Mouse (Mus musculus) forebrain, embryonic 10.5 days (tissue): ENCODE results near the gene Rcbtb2. TPM values are rescaled to one million over a fixed set of nuclear protein-coding genes. Genes with fewer than 3 reads are reported as not detected.
A peak's percentile ranks its signal among the peaks of the same experiment; 100 is the strongest.

Experiments used
- DNase-seq: peaks from one replicate; pipeline ENCODE4 v3.0.0-alpha.2; 2017; ENCODE audit warnings: low spot score; ENCODE audit errors: extremely low spot score
- H3K27ac ChIP-seq: fragments of 300-500 bp; sonication (generic); 2 replicates; pipeline ENCODE4 v1.5.1; 2016; ENCODE audit warnings: mild to moderate bottlenecking
- H3K27me3 ChIP-seq: fragments of 300-500 bp; sonication (generic); 2 replicates; pipeline ENCODE4 v1.6.1; 2016; ENCODE audit warnings: mild to moderate bottlenecking; ENCODE audit not compliant: poor library complexity, severe bottlenecking
- H3K36me3 ChIP-seq: fragments of 300-500 bp; sonication (generic); replicated peaks from 2 replicates; pipeline ENCODE4 v1.6.1; 2016; ENCODE audit warnings: mild to moderate bottlenecking, moderate library complexity
- H3K4me1 ChIP-seq: fragments of 300-500 bp; sonication (generic); 2 replicates; pipeline ENCODE4 v1.6.1; 2016
- H3K4me3 ChIP-seq: fragments of 300-500 bp; sonication (generic); 2 replicates; pipeline ENCODE4 v1.5.1; 2016; ENCODE audit warnings: mild to moderate bottlenecking, moderate library complexity
- H3K9me3 ChIP-seq: fragments of 300-500 bp; sonication (generic); 2 replicates; pipeline ENCODE4 v1.6.1; 2016; ENCODE audit warnings: mild to moderate bottlenecking, moderate library complexity
- WGBS: fragments of 180-500 bp; shearing (Covaris S2); methylation state at CpG from one replicate; pipeline ENCODE4 v1.1.7; 2016; 5-methylcytosine and 5-hydroxymethylcytosine counted together
- polyA plus RNA-seq: library from polyadenylated mRNA; unstranded; fragments of >200 nt; fragmentation: Nextera tagmentation; extraction: Ambion mirVana; gene quantifications from 2 replicates; pipeline ENCODE4 v1.2.1, GENCODE M21; 2016

Gene Rcbtb2
- polyA plus RNA-seq, 1 experiment from 2014 or later: 168 TPM

GRCm38 (mm10) chr14:73199058-73199457 is 76.2 kb downstream of the Rcbtb2 start:
- Histone ChIP-seq H3K27ac (no peak overlapping the region), H3K4me3 (no peak overlapping the region), H3K4me1 (no peaks in the 10 kb centered on the region), H3K27me3 (no peaks in the 10 kb centered on the region), H3K36me3 (peaks cover 36% of the 10 kb centered on the region), H3K9me3 (no peaks in the 10 kb centered on the region)
- WGBS: 65% methylated on average over 5 of the region's 5 CpGs
- DNase-seq: no peak

- Histone ChIP-seq H3K36me3 (peaks cover 23% of the 10 kb centered on the region), H3K9me3 (no peaks in the 10 kb centered on the region), H3K27me3 (no peaks in the 10 kb centered on the region), H3K27ac (no peak overlapping the region), H3K4me3 (no peak overlapping the region), H3K4me1 (no peaks in the 10 kb centered on the region)
- whole genome bisulfite sequencing: 76% methylated on average over 3 of the region's 3 CpGs
- DNase-seq: no peak
Observed at GRCm38 (mm10) chr14:73201447-73201846, 78.6 kb downstream of the Rcbtb2 start.

DNA sequence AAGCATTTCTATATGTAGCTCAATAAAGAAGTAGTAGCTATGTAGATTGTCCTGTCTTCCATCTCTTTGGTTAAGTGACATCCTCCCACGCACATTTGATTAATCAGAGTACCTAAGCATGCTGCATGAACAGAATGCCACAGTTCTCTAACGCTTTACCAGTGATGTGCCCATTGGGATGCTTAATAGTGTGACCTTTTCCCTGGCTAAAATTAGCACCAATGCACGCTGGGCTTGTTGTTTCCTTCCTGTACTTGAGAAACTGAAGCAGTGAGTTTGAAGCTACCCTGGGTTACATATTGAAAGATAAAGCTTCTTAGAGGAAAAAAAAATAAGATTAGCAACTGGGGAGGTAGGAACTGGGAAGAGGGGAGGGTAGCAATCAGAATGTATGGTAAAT is 81.2 kb downstream of the Rcbtb2 start:
- 87% methylated on average over 3 of the region's 3 CpGs for WGBS
- Histone ChIP-seq H3K36me3 (0 out of 2 replicates have a peak, but pooled peaks cover under 1% of the 10 kb centered on the region), H3K27ac (no peak overlapping the region), H3K4me1 (no peaks in the 10 kb centered on the region), H3K9me3 (no peaks in the 10 kb centered on the region), H3K27me3 (no peaks in the 10 kb centered on the region), H3K4me3 (no peak overlapping the region)
- DNase-seq: no peak

DNA sequence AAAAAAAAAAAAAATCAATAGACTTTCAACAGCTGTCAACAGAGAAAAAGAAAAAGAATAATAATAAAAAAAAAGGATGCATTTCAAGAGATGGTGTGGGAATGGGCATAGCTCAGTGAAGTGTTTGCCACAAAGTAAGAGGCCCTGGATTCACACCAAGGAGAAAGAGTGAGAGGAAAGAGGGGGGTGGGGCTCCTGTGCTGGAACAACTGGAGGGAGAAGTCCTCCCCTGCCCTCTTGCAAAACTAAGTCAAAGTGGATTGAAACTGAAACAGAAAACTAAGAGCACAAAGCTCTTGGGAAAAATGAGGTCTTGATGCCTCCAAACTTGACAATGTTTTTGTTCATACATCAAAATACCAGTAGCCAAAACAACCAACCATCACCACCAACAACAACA is 86.4 kb downstream of the Rcbtb2 start:
- H3K27ac ChIP-seq: no peak overlapping the region
- no peak overlapping the region for H3K4me3 ChIP-seq

GRCm38 (mm10) chr14:73210196-73210595 is 87.4 kb downstream of the Rcbtb2 start:
- WGBS: 93% methylated on average over 8 of the region's 8 CpGs
- no peak for DNase-seq
- H3K4me3 ChIP-seq: no peak overlapping the region
- peaks cover 26% of the 10 kb centered on the region for H3K36me3 ChIP-seq
- H3K4me1 ChIP-seq: no peaks in the 10 kb centered on the region
- no peaks in the 10 kb centered on the region for H3K9me3 ChIP-seq
- H3K27me3 ChIP-seq: no peaks in the 10 kb centered on the region
- H3K27ac ChIP-seq: no peak overlapping the region

More for the DNA sequence above, 86.4 kb downstream of the Rcbtb2 start:
- Histone ChIP-seq H3K27me3 (no peaks in the 10 kb centered on the region), H3K36me3 (peaks cover 17% of the 10 kb centered on the region), H3K9me3 (no peaks in the 10 kb centered on the region), H3K4me1 (no peaks in the 10 kb centered on the region)
- no peak for DNase-seq

DNA sequence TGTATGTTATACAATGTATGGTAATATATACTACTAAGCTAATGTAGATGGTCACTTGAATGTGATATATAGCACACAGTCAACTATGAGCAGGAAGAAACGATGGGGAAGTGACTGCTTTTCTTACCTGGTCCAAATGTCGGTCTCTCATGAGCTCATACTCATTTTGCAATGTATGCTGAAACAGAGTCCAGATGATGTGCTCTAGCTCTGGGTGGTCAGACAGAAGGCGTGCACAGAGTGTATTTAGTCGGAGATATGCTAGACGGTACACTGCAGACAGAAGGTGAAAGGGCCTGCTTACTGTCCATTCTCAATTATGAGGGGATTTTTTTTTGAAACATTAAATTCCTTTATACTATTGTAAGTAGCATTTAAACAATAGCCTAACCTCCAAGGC is 88.6 kb downstream of the Rcbtb2 start:
- H3K27me3 ChIP-seq: no peaks in the 10 kb centered on the region
- DNase-seq: no peak
- no peaks in the 10 kb centered on the region for H3K9me3 ChIP-seq
- H3K27ac ChIP-seq: no peak overlapping the region
- H3K4me3 ChIP-seq: no peak overlapping the region
- H3K36me3 ChIP-seq: peaks cover 39% of the 10 kb centered on the region
- no peaks in the 10 kb centered on the region for H3K4me1 ChIP-seq
- WGBS: 96% methylated on average over 5 of the region's 5 CpGs

GRCm38 (mm10) chr14:73217062-73217461 is 94.2 kb downstream of the Rcbtb2 start:
- Histone ChIP-seq H3K4me1 (no peaks in the 10 kb centered on the region), H3K36me3 (peaks cover 36% of the 10 kb centered on the region), H3K9me3 (no peaks in the 10 kb centered on the region), H3K4me3 (no peak overlapping the region), H3K27ac (no peak overlapping the region), H3K27me3 (no peaks in the 10 kb centered on the region)
- no peak for DNase-seq
- WGBS: 88% methylated on average over 1 of the region's 1 CpGs

DNA sequence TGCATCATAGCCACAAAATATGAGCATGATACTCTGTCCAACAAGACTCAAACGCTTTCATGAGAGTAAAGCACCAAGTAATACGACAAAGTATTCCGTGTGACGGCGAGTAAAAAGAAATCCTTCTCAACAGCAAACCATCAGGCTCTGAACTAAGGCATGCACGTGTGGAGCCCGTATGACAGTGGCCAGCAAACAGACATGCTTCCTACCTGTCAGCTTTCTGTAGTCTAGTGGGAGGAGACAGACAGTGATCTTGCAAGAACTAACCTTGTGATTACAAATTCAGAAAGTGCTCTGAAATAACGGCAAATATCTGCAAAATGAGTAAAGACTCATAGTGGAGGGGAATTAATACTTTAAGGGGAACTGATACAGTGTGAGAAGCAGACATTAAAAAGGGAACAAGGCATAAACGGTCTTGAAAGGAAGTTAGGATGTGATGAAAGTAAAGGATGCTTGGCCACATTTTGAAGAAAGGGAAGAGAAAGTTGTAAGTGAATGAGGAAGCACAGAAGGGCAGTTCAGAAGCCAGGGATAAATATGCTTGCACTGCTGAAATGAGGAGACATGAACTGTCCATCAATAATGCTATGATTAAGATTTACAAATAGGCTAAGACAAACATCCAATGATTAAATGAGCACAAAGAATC is 99.6 kb downstream of the Rcbtb2 start:
- H3K27ac ChIP-seq: no peak overlapping the region
- H3K4me3 ChIP-seq: no peak overlapping the region
- no peaks in the 10 kb centered on the region for H3K9me3 ChIP-seq
- H3K4me1 ChIP-seq: no peaks in the 10 kb centered on the region
- WGBS: 92% methylated on average over 9 of the region's 9 CpGs
- H3K27me3 ChIP-seq: no peaks in the 10 kb centered on the region
- no peak for DNase-seq
- H3K36me3 ChIP-seq: no peaks in the 10 kb centered on the region

GRCm38 (mm10) chr14:73226346-73226745 is 103.5 kb downstream of the Rcbtb2 start:
- no peak for DNase-seq

DNA sequence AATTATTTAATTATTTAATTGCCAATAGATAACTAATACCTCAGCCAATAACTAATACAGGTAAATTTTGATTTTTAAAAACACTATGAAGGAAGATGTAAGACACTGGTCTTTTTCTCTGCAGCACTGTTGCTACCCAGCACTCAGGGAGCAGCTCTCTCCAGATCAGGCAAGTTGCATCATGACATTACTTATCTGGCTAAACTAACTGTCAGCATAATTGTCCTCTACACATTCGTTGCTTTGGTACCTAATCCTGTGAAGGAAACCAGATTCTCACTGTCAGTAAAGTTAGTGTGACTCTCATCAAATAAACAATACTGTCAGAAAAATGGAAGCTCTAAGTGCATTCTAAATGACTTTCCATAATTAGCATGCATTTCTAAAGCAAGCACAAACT is 104.0 kb downstream of the Rcbtb2 start:
- Histone ChIP-seq H3K9me3 (no peaks in the 10 kb centered on the region; the same call in 1 of the 2 replicates), H3K4me3 (no peak overlapping the region), H3K27ac (no peak overlapping the region), H3K4me1 (peaks cover 9% of the 10 kb centered on the region), H3K36me3 (peaks cover 10% of the 10 kb centered on the region), H3K27me3 (no peaks in the 10 kb centered on the region)
- 44% methylated on average over 1 of the region's 1 CpGs for WGBS
- no peak for DNase-seq

More at GRCm38 (mm10) chr14:73226346-73226745, 103.5 kb downstream of the Rcbtb2 start:
- WGBS: 87% methylated on average over 3 of the region's 3 CpGs
- H3K4me3 ChIP-seq: no peak overlapping the region
- peaks cover 10% of the 10 kb centered on the region for H3K36me3 ChIP-seq
- no peak overlapping the region for H3K27ac ChIP-seq
- H3K27me3 ChIP-seq: no peaks in the 10 kb centered on the region
- peaks cover 4% of the 10 kb centered on the region for H3K4me1 ChIP-seq
- H3K9me3 ChIP-seq: no peaks in the 10 kb centered on the region; the same call in 1 of the 2 replicates

DNA sequence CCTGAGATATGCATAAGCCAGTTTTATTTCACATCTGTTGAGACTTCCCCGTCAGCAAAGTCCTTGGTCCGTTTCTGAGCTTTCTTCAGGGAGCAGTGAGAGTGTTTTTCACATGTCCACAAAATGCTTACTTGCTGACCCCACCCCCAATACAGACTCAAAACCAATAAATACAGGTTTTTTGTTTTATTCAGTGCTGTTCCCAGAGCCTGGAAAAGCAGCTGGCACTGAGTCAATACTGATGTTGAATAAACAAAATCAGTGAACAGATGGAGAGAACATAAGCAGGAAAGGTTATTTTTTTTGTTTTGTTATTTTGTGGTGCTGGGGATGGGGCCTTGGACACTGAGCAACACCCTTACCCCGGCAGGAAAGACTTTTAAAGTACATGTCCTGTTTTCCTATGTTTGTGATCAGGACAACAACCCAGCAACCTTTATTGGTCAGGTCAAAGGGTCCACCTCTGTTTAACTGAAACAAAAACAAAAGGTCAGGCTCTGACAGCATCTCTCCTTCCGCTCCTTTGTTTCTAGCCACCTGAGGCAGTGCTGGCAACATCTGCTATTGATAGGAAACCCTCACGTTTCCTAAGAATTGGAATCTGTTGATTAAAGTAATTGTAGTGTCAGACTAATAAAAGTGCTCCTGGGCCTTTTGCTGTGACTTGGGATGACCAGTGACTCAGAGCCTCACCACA is 108.6 kb downstream of the Rcbtb2 start:
- 15% methylated on average over 5 of the region's 5 CpGs for WGBS
- no peak for DNase-seq
- Histone ChIP-seq H3K27me3 (no peaks in the 10 kb centered on the region), H3K4me3 (no peak overlapping the region), H3K36me3 (peaks cover 12% of the 10 kb centered on the region), H3K4me1 (peaks cover 32% of the 10 kb centered on the region), H3K9me3 (no peaks in the 10 kb centered on the region; the same call in 1 of the 2 replicates), H3K27ac (peak overlapping the region; percentile 60)

GRCm38 (mm10) chr14:73234468-73235031 is 111.7 kb downstream of the Rcbtb2 start:
- Histone ChIP-seq H3K27ac (peak overlapping the region; percentile 78), H3K9me3 (no peaks in the 10 kb centered on the region; the same call in 1 of the 2 replicates), H3K4me1 (peaks cover 44% of the 10 kb centered on the region), H3K27me3 (no peaks in the 10 kb centered on the region), H3K36me3 (peaks cover 12% of the 10 kb centered on the region), H3K4me3 (no peak overlapping the region)
- DNase-seq: peak; percentile 31
- WGBS: 6% methylated on average over 2 of the region's 2 CpGs

DNA sequence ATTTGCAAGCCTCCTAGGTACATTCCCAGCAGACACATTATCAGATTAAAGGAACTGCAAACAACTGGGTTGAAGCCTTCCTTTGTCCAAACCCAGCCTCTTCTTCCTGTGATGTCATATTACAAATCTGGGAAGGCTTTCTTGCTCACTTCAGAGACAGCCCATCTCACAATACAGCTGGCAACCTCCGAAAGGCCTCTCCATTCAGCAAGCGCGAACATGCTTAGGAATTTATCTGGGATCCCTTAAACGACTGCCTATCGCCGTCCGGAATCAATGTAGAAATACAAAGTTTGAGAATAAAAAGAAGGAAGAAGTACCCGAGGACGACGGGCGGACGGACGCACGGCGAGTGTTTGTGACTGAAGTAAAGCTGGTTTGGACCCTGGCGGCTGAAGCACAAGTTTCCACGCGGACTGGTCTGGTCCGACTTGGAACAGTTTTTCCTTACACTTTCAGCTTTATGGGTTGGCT is 115.0 kb downstream of the Rcbtb2 start, which contains the start of gene Lpar6:
Gene Lpar6, plus strand, starts transcription at position 48 of the 474 bp plus-strand sequence.
- H3K27me3 ChIP-seq: no peaks in the 10 kb centered on the region
- peak within 1 kb of the TSS; percentile 94 for H3K27ac ChIP-seq
- H3K36me3 ChIP-seq: peaks cover 19% of the 10 kb centered on the region
- H3K9me3 ChIP-seq: no peaks in the 10 kb centered on the region
- peak within 1 kb of the TSS; percentile 63 for H3K4me3 ChIP-seq
- H3K4me1 ChIP-seq: peaks cover 36% of the 10 kb centered on the region
- DNase-seq: peak; percentile 69
- under 1% methylated on average over 19 of the region's 19 CpGs for WGBS
